Mouse (Mus musculus) hindbrain, embryonic 11.5 days (tissue): ENCODE measurements around the gene Crtac1. TPM values are rescaled to one million over a fixed set of nuclear protein-coding genes. Genes with fewer than 3 reads are reported as not detected.

Experiments used
- ATAC-seq: fragments of 200-750 bp; cut with Nextera tagmentation; 2 replicates; pipeline ENCODE4 v1.8.0; 2017; ENCODE audit warnings: mild to moderate bottlenecking, moderate TSS enrichment, moderate library complexity; ENCODE audit not compliant: low FRiP score
- DNase-seq: peaks from one replicate; pipeline ENCODE4 v3.0.0-alpha.2; 2015; ENCODE audit warnings: low spot score
- H3K27ac ChIP-seq: fragments of 300-500 bp; sonication (generic); 2 replicates; pipeline ENCODE4 v1.5.1; 2014; ENCODE audit warnings: mild to moderate bottlenecking, low read depth, low read length
- H3K27me3 ChIP-seq: fragments of 300-500 bp; sonication (generic); 2 replicates; pipeline ENCODE4 v1.6.1; 2014; ENCODE audit warnings: mild to moderate bottlenecking, low read length, moderate library complexity, mixed read lengths; ENCODE audit not compliant: control insufficient read depth, insufficient read depth
- H3K36me3 ChIP-seq: fragments of 300-500 bp; sonication (generic); 2 replicates; pipeline ENCODE4 v1.6.1; 2014; ENCODE audit warnings: mild to moderate bottlenecking, low read length, moderate library complexity, mixed read lengths; ENCODE audit not compliant: control insufficient read depth, insufficient read depth
- H3K4me1 ChIP-seq: fragments of 300-500 bp; sonication (generic); replicated peaks from 2 replicates; pipeline ENCODE4 v1.6.1; 2014; ENCODE audit warnings: low read length, mixed read lengths; ENCODE audit not compliant: control insufficient read depth, insufficient read depth
- H3K4me2 ChIP-seq: fragments of 300-500 bp; sonication (generic); replicated peaks from 2 replicates; pipeline ENCODE4 v1.6.1; 2014; ENCODE audit warnings: mild to moderate bottlenecking, low read depth, low read length
- H3K4me3 ChIP-seq: fragments of 300-500 bp; sonication (generic); 2 replicates; pipeline ENCODE4 v1.5.1; 2014; ENCODE audit warnings: low read depth, low read length
- H3K9ac ChIP-seq: fragments of 300-500 bp; sonication (generic); 2 replicates; pipeline ENCODE4 v1.6.1; 2014; ENCODE audit warnings: low read depth, low read length
- H3K9me3 ChIP-seq: fragments of 300-500 bp; sonication (generic); 2 replicates; pipeline ENCODE4 v1.6.1; 2016; ENCODE audit warnings: low read length; ENCODE audit not compliant: control insufficient read depth
- WGBS: fragments of 180-500 bp; shearing (Covaris S2); extraction: QIAGEN DNeasy Blood & Tissue Kit; methylation state at CpG from one replicate; pipeline ENCODE4 v1.1.7; 2014; 5-methylcytosine and 5-hydroxymethylcytosine counted together
- polyA plus RNA-seq: library from polyadenylated mRNA; unstranded; fragments of >200 nt; fragmentation: Nextera tagmentation; extraction: Ambion mirVana; gene quantifications from 2 replicates; pipeline ENCODE4 v1.2.1, GENCODE M21; 2014

Crtac1 gene
- polyA plus RNA-seq, 1 experiment from 2014 or later: 13.0 TPM

DNA sequence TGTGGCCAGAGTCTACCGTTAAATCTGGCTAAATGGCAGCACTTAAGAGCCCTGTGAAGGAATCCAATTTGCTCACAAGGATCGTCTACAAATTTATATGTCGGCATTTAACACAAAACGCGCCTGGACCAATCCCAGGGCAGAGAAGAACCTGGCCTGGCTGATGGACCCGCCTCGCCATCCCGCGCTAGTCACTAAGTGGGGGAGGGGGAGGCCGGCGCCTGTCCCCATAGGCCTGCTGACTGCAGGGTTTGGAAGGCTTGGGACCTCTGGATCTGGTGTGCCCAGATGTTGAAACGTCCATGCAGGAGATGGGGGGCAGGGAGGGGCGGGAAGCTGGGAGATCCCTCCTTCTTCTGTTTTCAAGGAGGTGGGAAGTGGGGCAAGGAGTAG lies 50.6 kb downstream of the Crtac1 start:
- H3K36me3 ChIP-seq: no peaks in the 10 kb centered on the region
- DNase-seq (peak; percentile 66), ATAC-seq (peak; percentile 73)
- peak overlapping the region; percentile 47 for H3K9ac ChIP-seq
- H3K27me3 ChIP-seq: peaks cover 4% of the 10 kb centered on the region; the same call in 1 of the 2 replicates
- 0% methylated on average over 13 of the region's 13 CpGs for WGBS
- H3K4me2 ChIP-seq: peak overlapping the region; percentile 64
- H3K27ac ChIP-seq: no peak overlapping the region; the same call in 1 of the 2 replicates
- 0 out of 2 replicates have a peak, but pooled peaks cover 4% of the 10 kb centered on the region for H3K4me1 ChIP-seq
- no peaks in the 10 kb centered on the region for H3K9me3 ChIP-seq
- peak overlapping the region; percentile 35 for H3K4me3 ChIP-seq

GRCm38 (mm10) chr19:42380321-42380980 lies 51.1 kb downstream of the Crtac1 start:
- DNase-seq (peak; percentile 58), ATAC-seq (peak; percentile 64)
- Histone ChIP-seq H3K4me2 (peak overlapping the region; percentile 64), H3K4me3 (peak overlapping the region; percentile 35), H3K27me3 (peaks cover 4% of the 10 kb centered on the region; the same call in 1 of the 2 replicates), H3K4me1 (0 out of 2 replicates have a peak, but pooled peaks cover 4% of the 10 kb centered on the region), H3K9ac (peak overlapping the region; percentile 47), H3K27ac (no peak overlapping the region; the same call in 1 of the 2 replicates), H3K9me3 (no peaks in the 10 kb centered on the region), H3K36me3 (no peaks in the 10 kb centered on the region)
- WGBS: under 1% methylated on average over 25 of the region's 26 CpGs

GRCm38 (mm10) chr19:42379798-42380197 lies 51.8 kb downstream of the Crtac1 start:
- DNase-seq (no peak), ATAC-seq (no peak)
- peaks cover 4% of the 10 kb centered on the region; the same call in 1 of the 2 replicates for H3K27me3 ChIP-seq
- H3K9me3 ChIP-seq: no peaks in the 10 kb centered on the region
- H3K9ac ChIP-seq: no peak overlapping the region
- no peaks in the 10 kb centered on the region for H3K36me3 ChIP-seq
- no peak overlapping the region for H3K4me2 ChIP-seq
- H3K4me3 ChIP-seq: no peak overlapping the region
- no peak overlapping the region for H3K27ac ChIP-seq
- WGBS: 49% methylated on average over 8 of the region's 8 CpGs
- H3K4me1 ChIP-seq: 0 out of 2 replicates have a peak, but pooled peaks cover 4% of the 10 kb centered on the region

DNA sequence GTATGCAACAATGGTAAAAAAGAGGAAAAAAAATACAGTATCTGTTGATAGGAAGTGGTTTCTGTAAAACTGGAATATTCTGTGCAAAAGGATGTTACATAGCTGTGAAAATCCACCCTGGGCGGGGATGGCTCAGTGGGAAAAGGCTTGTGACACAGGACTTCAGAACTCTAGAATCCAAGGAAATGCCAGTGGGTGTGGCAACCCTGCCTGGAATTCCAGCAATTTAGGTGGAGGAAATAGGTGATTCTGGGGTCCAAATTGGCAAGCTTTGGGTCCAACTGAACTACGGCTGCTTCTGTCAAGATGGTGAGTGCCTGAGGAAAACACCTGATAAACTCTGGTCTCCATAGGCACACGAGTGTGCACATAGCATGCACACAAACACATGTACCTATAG lies 54.4 kb downstream of the Crtac1 start:
- Histone ChIP-seq H3K4me2 (no peak overlapping the region), H3K9me3 (no peaks in the 10 kb centered on the region), H3K36me3 (no peaks in the 10 kb centered on the region), H3K27me3 (peaks cover 2% of the 10 kb centered on the region; the same call in 1 of the 2 replicates), H3K4me1 (0 out of 2 replicates have a peak, but pooled peaks cover 4% of the 10 kb centered on the region), H3K9ac (no peak overlapping the region), H3K27ac (no peak overlapping the region), H3K4me3 (no peak overlapping the region)
- ATAC-seq (no peak), DNase-seq (no peak)
- WGBS: 83% methylated on average over 3 of the region's 3 CpGs

- no peak overlapping the region for H3K4me3 ChIP-seq
- 92% methylated on average over 4 of the region's 4 CpGs for WGBS
- H3K9ac ChIP-seq: no peak overlapping the region
- no peak overlapping the region for H3K27ac ChIP-seq
- H3K9me3 ChIP-seq: no peaks in the 10 kb centered on the region
- H3K27me3 ChIP-seq: no peaks in the 10 kb centered on the region
- H3K36me3 ChIP-seq: no peaks in the 10 kb centered on the region
- no peak for ATAC-seq
- no peak for DNase-seq
- H3K4me2 ChIP-seq: no peak overlapping the region
- H3K4me1 ChIP-seq: no peaks in the 10 kb centered on the region; the same call in 1 of the 2 replicates
Measured at GRCm38 (mm10) chr19:42363551-42363950, 68.0 kb downstream of the Crtac1 start.

DNA sequence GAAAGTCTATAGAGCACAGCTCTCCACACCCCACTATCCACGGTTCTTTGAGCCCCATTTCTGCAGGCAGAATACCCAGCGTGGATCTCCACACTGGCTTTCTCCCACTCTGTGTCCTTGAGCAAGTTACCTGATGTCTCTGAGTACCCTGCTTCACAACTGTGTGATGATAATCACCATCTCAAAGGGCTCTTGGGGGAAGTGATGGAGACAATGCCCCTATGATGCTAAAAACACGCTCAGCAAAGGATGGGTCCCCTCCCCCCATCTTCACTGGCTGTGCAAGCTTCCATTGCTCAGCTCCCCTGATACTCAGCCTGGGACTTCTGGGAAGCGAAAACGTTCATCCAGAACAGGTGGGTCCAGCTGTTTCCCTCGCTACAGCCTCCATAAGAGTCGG lies 73.2 kb downstream of the Crtac1 start:
- Histone ChIP-seq H3K4me1 (no peaks in the 10 kb centered on the region; the same call in 1 of the 2 replicates), H3K36me3 (no peaks in the 10 kb centered on the region), H3K4me3 (no peak overlapping the region), H3K27me3 (no peaks in the 10 kb centered on the region), H3K9me3 (no peaks in the 10 kb centered on the region), H3K27ac (no peak overlapping the region), H3K4me2 (no peak overlapping the region), H3K9ac (no peak overlapping the region)
- no peak for DNase-seq
- ATAC-seq: no peak
- 56% methylated on average over 7 of the region's 7 CpGs for WGBS

GRCm38 (mm10) chr19:42356854-42357253 lies 74.7 kb downstream of the Crtac1 start:
- Histone ChIP-seq H3K9ac (no peak overlapping the region), H3K4me2 (no peak overlapping the region), H3K4me3 (no peak overlapping the region), H3K9me3 (no peaks in the 10 kb centered on the region), H3K36me3 (no peaks in the 10 kb centered on the region), H3K27me3 (no peaks in the 10 kb centered on the region), H3K27ac (no peak overlapping the region), H3K4me1 (no peaks in the 10 kb centered on the region; the same call in 1 of the 2 replicates)
- 89% methylated on average over 5 of the region's 5 CpGs for WGBS
- no peak for ATAC-seq
- no peak for DNase-seq

- no peak for ATAC-seq
- no peak overlapping the region for H3K27ac ChIP-seq
- H3K27me3 ChIP-seq: no peaks in the 10 kb centered on the region
- no peak overlapping the region for H3K4me3 ChIP-seq
- H3K9ac ChIP-seq: no peak overlapping the region
- H3K36me3 ChIP-seq: no peaks in the 10 kb centered on the region
- no peak overlapping the region for H3K4me2 ChIP-seq
- DNase-seq: no peak
- H3K4me1 ChIP-seq: no peaks in the 10 kb centered on the region; the same call in 1 of the 2 replicates
- H3K9me3 ChIP-seq: no peaks in the 10 kb centered on the region
- WGBS: 91% methylated on average over 16 of the region's 16 CpGs
Measured at GRCm38 (mm10) chr19:42355476-42355875, 76.1 kb downstream of the Crtac1 start.

DNA sequence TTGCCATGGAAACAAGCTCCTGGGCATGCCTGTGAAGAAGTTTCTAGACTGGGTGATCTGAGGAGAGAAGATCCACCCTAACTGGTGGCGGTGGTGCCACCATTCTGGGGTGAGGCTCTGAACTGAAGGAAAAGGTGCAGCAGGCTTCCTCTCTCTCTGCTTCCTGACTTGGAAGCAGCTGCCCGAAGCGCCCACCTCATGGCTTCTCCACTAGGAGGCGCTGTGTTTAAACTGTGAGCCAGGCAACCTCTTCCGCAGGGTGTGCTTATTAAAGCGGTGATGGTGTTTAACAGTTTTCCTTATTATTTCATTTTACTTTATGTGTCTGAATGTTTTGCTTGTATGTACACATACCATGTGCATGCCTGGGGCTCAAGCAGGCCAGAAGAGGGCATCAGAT lies 90.4 kb downstream of the Crtac1 start:
- Histone ChIP-seq H3K27me3 (no peaks in the 10 kb centered on the region), H3K27ac (no peak overlapping the region), H3K9ac (no peak overlapping the region), H3K4me1 (no peaks in the 10 kb centered on the region), H3K36me3 (no peaks in the 10 kb centered on the region), H3K4me3 (no peak overlapping the region), H3K4me2 (no peak overlapping the region), H3K9me3 (no peaks in the 10 kb centered on the region)
- DNase-seq (peak; percentile 56), ATAC-seq (no peak)
- 52% methylated on average over 6 of the region's 6 CpGs for WGBS
